Mouse (Mus musculus) megakaryocyte, embryonic 14.5 days (primary cell): Measurements from ENCODE around the gene Apba3. TPM values are rescaled to one million over a fixed set of nuclear protein-coding genes. Genes with fewer than 3 reads are reported as not detected.

Source experiments
- H3K27me3 ChIP-seq: replicated peaks from 2 replicates; pipeline ENCODE3; 2012; ENCODE audit warnings: inconsistent platforms
- H3K36me3 ChIP-seq: replicated peaks from 2 replicates; pipeline ENCODE3; 2012; ENCODE audit warnings: low read length, inconsistent platforms, mixed read lengths
- H3K4me1 ChIP-seq: 2 replicates; pipeline ENCODE4 v1.6.1; 2012; ENCODE audit warnings: inconsistent platforms
- H3K4me3 ChIP-seq: replicated peaks from 2 replicates; pipeline ENCODE3; 2012; ENCODE audit warnings: moderate library complexity, mild to moderate bottlenecking, inconsistent platforms
- H3K9me3 ChIP-seq: 2 replicates; pipeline ENCODE4 v1.6.1; 2012; ENCODE audit warnings: inconsistent platforms
- FLI1 ChIP-seq: IDR thresholded peaks from 2 replicates; pipeline ENCODE4 v1.6.1; 2012; ENCODE audit warnings: low read length, inconsistent platforms, mixed read lengths
- GATA1 ChIP-seq: IDR thresholded peaks from 3 replicates; pipeline ENCODE4 v1.6.1; 2012; ENCODE audit warnings: mixed read lengths, low read length, inconsistent platforms, borderline replicate concordance
- polyA plus RNA-seq: library from polyadenylated mRNA; stranded (reverse); fragments of >175 nt; gene quantifications from 2 replicates; pipeline ENCODE4 v1.2.3, GENCODE M21; 2012; ENCODE audit warnings: low replicate concordance; ENCODE audit not compliant: insufficient read depth

Apba3 gene
- polyA plus RNA-seq, 1 experiment: 93.1 TPM

- Histone ChIP-seq H3K4me1 (peaks cover 80% of the 10 kb centered on the region), H3K4me3 (no peak overlapping the region), H3K27me3 (peaks cover 7% of the 10 kb centered on the region), H3K9me3 (no peaks in the 10 kb centered on the region), H3K36me3 (peaks cover under 1% of the 10 kb centered on the region)
- TF ChIP-seq FLI1 (no peak), GATA1 (no peak)
These were observed 22.5 kb downstream of the Apba3 start for GRCm38 (mm10) chr10:81289278-81289677.

- H3K4me3 ChIP-seq: no peak overlapping the region
- H3K9me3 ChIP-seq: no peaks in the 10 kb centered on the region
- peaks cover 80% of the 10 kb centered on the region for H3K4me1 ChIP-seq
- TF ChIP-seq GATA1: no peak
- TF ChIP-seq FLI1: no peak
- H3K36me3 ChIP-seq: peaks cover 5% of the 10 kb centered on the region
- peaks cover 3% of the 10 kb centered on the region for H3K27me3 ChIP-seq
These were observed 23.1 kb downstream of the Apba3 start for GRCm38 (mm10) chr10:81289811-81290210.

- peaks cover 81% of the 10 kb centered on the region for H3K4me1 ChIP-seq
- peaks cover 14% of the 10 kb centered on the region for H3K36me3 ChIP-seq
- TF ChIP-seq FLI1 (no peak), GATA1 (no peak)
These were observed 24.1 kb downstream of the Apba3 start for GRCm38 (mm10) chr10:81290698-81291460.

GRCm38 (mm10) chr10:81291511-81292104 is 24.8 kb downstream of the Apba3 start, which contains the start of gene Tjp3:
Gene Tjp3, minus strand, starts transcription at chr10:81291581.
- H3K9me3 ChIP-seq: no peaks in the 10 kb centered on the region
- TF ChIP-seq FLI1 (no peak), GATA1 (no peak)
- no peaks in the 10 kb centered on the region for H3K27me3 ChIP-seq
- H3K4me1 ChIP-seq: peaks cover 81% of the 10 kb centered on the region
- H3K4me3 ChIP-seq: peak within 1 kb of the TSS; percentile 84
- peaks cover 22% of the 10 kb centered on the region for H3K36me3 ChIP-seq

More at GRCm38 (mm10) chr10:81290698-81291460, 24.1 kb downstream of the Apba3 start:
- Histone ChIP-seq H3K9me3 (no peaks in the 10 kb centered on the region), H3K27me3 (no peaks in the 10 kb centered on the region), H3K4me3 (no peak overlapping the region)

- peaks cover 81% of the 10 kb centered on the region for H3K4me1 ChIP-seq
- no peak for TF ChIP-seq FLI1
- TF ChIP-seq GATA1: no peak
- no peaks in the 10 kb centered on the region for H3K9me3 ChIP-seq
- peaks cover 25% of the 10 kb centered on the region for H3K36me3 ChIP-seq
- H3K27me3 ChIP-seq: no peaks in the 10 kb centered on the region
- peak within 1 kb of the TSS; percentile 99 for H3K4me3 ChIP-seq
These were observed 26.0 kb downstream of the Apba3 start, which contains the start of gene Pip5k1c for GRCm38 (mm10) chr10:81292554-81293333. Gene Pip5k1c, plus strand, starts transcription at chr10:81292963.

GRCm38 (mm10) chr10:81293334-81294030 is 26.7 kb downstream of the Apba3 start:
- peaks cover 28% of the 10 kb centered on the region for H3K36me3 ChIP-seq
- H3K9me3 ChIP-seq: no peaks in the 10 kb centered on the region
- peaks cover 81% of the 10 kb centered on the region for H3K4me1 ChIP-seq
- no peaks in the 10 kb centered on the region for H3K27me3 ChIP-seq
- TF ChIP-seq GATA1 (no peak), FLI1 (no peak)
- peak overlapping the region; percentile 99 for H3K4me3 ChIP-seq

GRCm38 (mm10) chr10:81294442-81294841 is 27.7 kb downstream of the Apba3 start:
- Histone ChIP-seq H3K9me3 (no peaks in the 10 kb centered on the region), H3K4me3 (peak overlapping the region; percentile 99), H3K36me3 (peaks cover 37% of the 10 kb centered on the region), H3K4me1 (peaks cover 81% of the 10 kb centered on the region), H3K27me3 (no peaks in the 10 kb centered on the region)
- no peak for TF ChIP-seq GATA1
- no peak for TF ChIP-seq FLI1

GRCm38 (mm10) chr10:81295185-81295584 is 28.4 kb downstream of the Apba3 start:
- Histone ChIP-seq H3K9me3 (no peaks in the 10 kb centered on the region), H3K4me1 (peaks cover 85% of the 10 kb centered on the region), H3K36me3 (peaks cover 44% of the 10 kb centered on the region), H3K4me3 (peak overlapping the region; percentile 99), H3K27me3 (no peaks in the 10 kb centered on the region)
- no peak for TF ChIP-seq GATA1
- TF ChIP-seq FLI1: no peak

- Histone ChIP-seq H3K4me3 (peak overlapping the region; percentile 90), H3K36me3 (peaks cover 64% of the 10 kb centered on the region), H3K4me1 (peaks cover 93% of the 10 kb centered on the region), H3K27me3 (no peaks in the 10 kb centered on the region), H3K9me3 (no peaks in the 10 kb centered on the region)
- TF ChIP-seq GATA1 (no peak), FLI1 (no peak)
These were observed 30.5 kb downstream of the Apba3 start for GRCm38 (mm10) chr10:81297246-81297645.
